Mouse (Mus musculus): ENCODE measurements at regions not wholly inside any gene's neighbourhood (a gene's known extent, or its start where the extent isn't known, plus 50 kb on each side); places are given as distances from the start of the nearest gene placed in this dataset.
A peak's percentile ranks its signal among the peaks of the same experiment; 100 is the strongest.

- Histone ChIP-seq H3K4me3 (replicated peaks; ENCODE audit: low read length) (no peak overlapping the region), H3K9ac (ENCODE audit: low read length) (no peak overlapping the region), H3K4me1 (ENCODE audit: control insufficient read depth, insufficient read depth, low read length) (no peaks in the 10 kb centered on the region), H3K4me2 (ENCODE audit: low read depth, low read length) (no peak overlapping the region), H3K27me3 (ENCODE audit: control insufficient read depth, insufficient read depth, low read length) (no peaks in the 10 kb centered on the region), H3K36me3 (ENCODE audit: control insufficient read depth, insufficient read depth, low read length) (no peaks in the 10 kb centered on the region), H3K27ac (ENCODE audit: low read length) (no peak overlapping the region), H3K9me3 (replicated peaks; ENCODE audit: control insufficient read depth, low read length) (no peaks in the 10 kb centered on the region)
- WGBS, result 65% methylated on average over 5 of the region's 5 CpGs
- 0 out of 2 replicates have a peak, but pooled peaks have one; percentile 25 for ATAC-seq (ENCODE audit: insufficient read depth, low FRiP score)
Measured at GRCm38 (mm10) chr1:103762044-103762663, 1006.2 kb upstream of the Cdh20 start.

DNA sequence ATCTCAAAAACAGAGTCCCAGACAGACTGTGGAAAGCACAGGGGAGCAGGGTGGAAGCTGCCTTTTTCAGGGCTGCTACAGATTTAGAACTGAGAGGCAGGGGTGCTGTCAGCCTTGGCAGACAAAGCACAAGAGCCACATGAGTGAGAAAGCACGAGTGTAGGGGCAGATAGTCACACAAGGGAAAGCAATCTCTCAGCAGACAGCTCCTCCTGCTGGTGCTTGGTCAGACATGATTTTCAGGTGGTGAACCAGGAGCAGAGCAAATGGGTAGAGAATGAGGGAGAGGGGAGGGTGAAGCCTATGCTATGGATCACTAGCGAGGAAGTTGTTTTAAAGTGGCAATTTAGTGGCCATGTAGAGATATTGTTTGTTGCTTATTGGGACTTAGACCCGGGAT lies 1005.6 kb upstream of the Cdh20 start:
- no peak overlapping the region for H3K4me2 ChIP-seq (ENCODE audit: low read depth, low read length)

GRCm38 (mm10) chr1:103767315-103767714 lies 1001.0 kb upstream of the Cdh20 start:
- Histone ChIP-seq H3K4me2 (ENCODE audit: low read depth, low read length) (no peak overlapping the region), H3K27ac (ENCODE audit: low read length) (no peak overlapping the region), H3K9ac (ENCODE audit: low read length) (no peak overlapping the region), H3K36me3 (ENCODE audit: control insufficient read depth, insufficient read depth, low read length) (no peaks in the 10 kb centered on the region), H3K4me1 (ENCODE audit: control insufficient read depth, insufficient read depth, low read length) (no peaks in the 10 kb centered on the region), H3K4me3 (replicated peaks; ENCODE audit: low read length) (no peak overlapping the region), H3K27me3 (ENCODE audit: control insufficient read depth, insufficient read depth, low read length) (no peaks in the 10 kb centered on the region), H3K9me3 (replicated peaks; ENCODE audit: control insufficient read depth, low read length) (no peaks in the 10 kb centered on the region)
- ATAC-seq (ENCODE audit: insufficient read depth, low FRiP score), result no peak
- WGBS, result 64% methylated on average over 2 of the region's 2 CpGs

More for the DNA sequence above, 1005.6 kb upstream of the Cdh20 start:
- H3K4me3 ChIP-seq (replicated peaks; ENCODE audit: low read length), result no peak overlapping the region
- 0 out of 2 replicates have a peak, but pooled peaks have one; percentile 13 for ATAC-seq (ENCODE audit: insufficient read depth, low FRiP score)
- no peaks in the 10 kb centered on the region for H3K27me3 ChIP-seq (ENCODE audit: control insufficient read depth, insufficient read depth, low read length)
- H3K4me1 ChIP-seq (ENCODE audit: control insufficient read depth, insufficient read depth, low read length), result no peaks in the 10 kb centered on the region
- 46% methylated on average over 3 of the region's 3 CpGs for WGBS
- no peak overlapping the region for H3K9ac ChIP-seq (ENCODE audit: low read length)
- H3K9me3 ChIP-seq (replicated peaks; ENCODE audit: control insufficient read depth, low read length), result no peaks in the 10 kb centered on the region
- H3K27ac ChIP-seq (ENCODE audit: low read length), result no peak overlapping the region
- H3K36me3 ChIP-seq (ENCODE audit: control insufficient read depth, insufficient read depth, low read length), result no peaks in the 10 kb centered on the region

DNA sequence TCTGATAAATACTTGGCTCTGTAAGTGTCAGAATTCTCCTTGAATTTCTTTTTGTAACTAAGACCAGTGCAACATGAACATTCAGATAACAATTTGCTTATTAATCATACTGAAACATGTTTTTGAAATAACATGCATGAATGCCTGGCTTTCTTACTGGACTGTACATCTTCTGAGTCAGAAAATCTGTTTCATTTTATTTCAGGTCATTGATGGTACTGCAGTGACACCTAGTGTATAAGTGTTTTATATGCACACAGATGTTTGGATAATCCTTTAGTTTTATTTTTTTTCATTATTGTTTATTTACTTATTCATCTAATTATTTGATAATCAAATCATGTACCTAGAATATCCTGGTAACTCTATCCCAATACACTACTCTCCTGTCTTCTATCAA lies 983.6 kb upstream of the Cdh20 start:
- Histone ChIP-seq H3K4me1 (ENCODE audit: control insufficient read depth, insufficient read depth, low read length) (no peaks in the 10 kb centered on the region), H3K4me2 (ENCODE audit: low read depth, low read length) (no peak overlapping the region), H3K27ac (ENCODE audit: low read length) (no peak overlapping the region), H3K4me3 (replicated peaks; ENCODE audit: low read length) (no peak overlapping the region), H3K9me3 (replicated peaks; ENCODE audit: control insufficient read depth, low read length) (no peaks in the 10 kb centered on the region), H3K9ac (ENCODE audit: low read length) (no peak overlapping the region), H3K27me3 (ENCODE audit: control insufficient read depth, insufficient read depth, low read length) (no peaks in the 10 kb centered on the region), H3K36me3 (ENCODE audit: control insufficient read depth, insufficient read depth, low read length) (no peaks in the 10 kb centered on the region)
- no peak for ATAC-seq (ENCODE audit: insufficient read depth, low FRiP score)

DNA sequence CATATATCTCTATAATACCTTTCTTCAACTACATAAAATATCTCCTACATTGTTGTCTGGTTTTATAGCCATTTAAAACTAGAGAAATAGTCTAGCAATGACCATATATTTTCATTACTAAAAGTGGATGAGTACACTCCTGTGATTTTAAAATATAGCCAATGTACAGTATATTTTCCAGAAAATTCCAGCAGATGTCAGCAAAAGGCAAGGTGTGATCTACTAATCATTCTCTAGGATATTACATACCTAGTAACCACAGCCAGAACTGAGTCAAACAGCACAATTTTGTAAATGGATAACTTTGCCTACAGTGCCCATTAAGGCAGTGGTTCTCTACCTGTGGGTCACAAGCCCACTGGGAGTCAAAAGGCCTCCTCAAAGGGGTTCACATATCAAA lies 972.0 kb upstream of the Cdh20 start:
- H3K9me3 ChIP-seq (replicated peaks; ENCODE audit: control insufficient read depth, low read length), result no peaks in the 10 kb centered on the region
- H3K27ac ChIP-seq (ENCODE audit: low read length), result no peak overlapping the region
- H3K36me3 ChIP-seq (ENCODE audit: control insufficient read depth, insufficient read depth, low read length), result no peaks in the 10 kb centered on the region
- H3K4me3 ChIP-seq (replicated peaks; ENCODE audit: low read length), result no peak overlapping the region
- H3K4me1 ChIP-seq (ENCODE audit: control insufficient read depth, insufficient read depth, low read length), result no peaks in the 10 kb centered on the region
- no peak for ATAC-seq (ENCODE audit: insufficient read depth, low FRiP score)
- no peak overlapping the region for H3K4me2 ChIP-seq (ENCODE audit: low read depth, low read length)
- no peaks in the 10 kb centered on the region for H3K27me3 ChIP-seq (ENCODE audit: control insufficient read depth, insufficient read depth, low read length)
- no peak overlapping the region for H3K9ac ChIP-seq (ENCODE audit: low read length)

- H3K27me3 ChIP-seq (ENCODE audit: control insufficient read depth, insufficient read depth, low read length), result no peaks in the 10 kb centered on the region
- H3K4me2 ChIP-seq (ENCODE audit: low read depth, low read length), result no peak overlapping the region
- H3K4me3 ChIP-seq (replicated peaks; ENCODE audit: low read length), result no peak overlapping the region
- H3K36me3 ChIP-seq (ENCODE audit: control insufficient read depth, insufficient read depth, low read length), result no peaks in the 10 kb centered on the region
- no peaks in the 10 kb centered on the region for H3K9me3 ChIP-seq (replicated peaks; ENCODE audit: control insufficient read depth, low read length)
- H3K9ac ChIP-seq (ENCODE audit: low read length), result no peak overlapping the region
- ATAC-seq (ENCODE audit: insufficient read depth, low FRiP score), result no peak
- H3K4me1 ChIP-seq (ENCODE audit: control insufficient read depth, insufficient read depth, low read length), result no peaks in the 10 kb centered on the region
- H3K27ac ChIP-seq (ENCODE audit: low read length), result no peak overlapping the region
Measured at GRCm38 (mm10) chr1:103799343-103799742, 969.0 kb upstream of the Cdh20 start.

DNA sequence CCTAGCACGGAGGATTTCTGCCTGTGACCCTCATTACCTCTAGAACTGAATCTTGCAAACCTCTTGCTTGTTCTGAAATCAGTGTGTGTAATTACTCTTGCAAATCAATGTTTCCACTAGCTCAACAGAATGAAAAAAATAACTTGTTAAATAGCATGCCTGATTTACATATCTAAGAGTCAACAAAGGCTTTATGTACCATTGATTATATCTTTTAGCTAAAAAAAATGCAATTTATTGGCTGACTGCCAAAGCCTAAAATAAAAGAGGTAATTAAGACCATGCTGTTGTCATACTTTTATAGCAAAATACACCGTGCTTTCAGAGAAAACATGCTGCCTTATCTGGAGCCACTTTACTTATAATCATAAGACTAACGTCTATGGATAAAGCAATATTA lies 950.4 kb upstream of the Cdh20 start:
- Histone ChIP-seq H3K9me3 (replicated peaks; ENCODE audit: control insufficient read depth, low read length) (no peaks in the 10 kb centered on the region), H3K4me3 (replicated peaks; ENCODE audit: low read length) (no peak overlapping the region), H3K9ac (ENCODE audit: low read length) (no peak overlapping the region), H3K27ac (ENCODE audit: low read length) (no peak overlapping the region), H3K4me1 (ENCODE audit: control insufficient read depth, insufficient read depth, low read length) (no peaks in the 10 kb centered on the region), H3K27me3 (ENCODE audit: control insufficient read depth, insufficient read depth, low read length) (no peaks in the 10 kb centered on the region), H3K36me3 (ENCODE audit: control insufficient read depth, insufficient read depth, low read length) (no peaks in the 10 kb centered on the region), H3K4me2 (ENCODE audit: low read depth, low read length) (no peak overlapping the region)
- 55% methylated on average over 3 of the region's 3 CpGs for WGBS
- ATAC-seq (ENCODE audit: insufficient read depth, low FRiP score), result no peak
